Mouse (Mus musculus) right cerebral cortex, postnatal 25 days (tissue): ENCODE measurements around the gene Wars.

Source experiments
- DNase-seq: peaks from one replicate; pipeline ENCODE4 v3.0.0; 2022

Gene Wars

GRCm38 (mm10) chr12:108823036-108823435 is 70.9 kb downstream of the Wars start:
- no peak for DNase-seq

- no peak for DNase-seq
Observed at GRCm38 (mm10) chr12:108820461-108820860, 73.5 kb downstream of the Wars start.

- DNase-seq = no peak
Observed at GRCm38 (mm10) chr12:108816569-108816968, 77.4 kb downstream of the Wars start.

- no peak for DNase-seq
Observed at GRCm38 (mm10) chr12:108814470-108814869, 79.5 kb downstream of the Wars start.

- DNase-seq = no peak
Observed at GRCm38 (mm10) chr12:108812463-108812862, 81.5 kb downstream of the Wars start.

GRCm38 (mm10) chr12:108811133-108811532 is 82.8 kb downstream of the Wars start:
- no peak for DNase-seq

- no peak for DNase-seq
Observed at GRCm38 (mm10) chr12:108810309-108810708, 83.7 kb downstream of the Wars start.
